Mouse (Mus musculus) E14TG2a.4 (cell line): ENCODE data around the gene Sdhc.

Experiments used
- CTCF ChIP-seq: conservative IDR thresholded peaks from 2 replicates; pipeline ENCODE4 v1.5.1; 2014; ENCODE audit warnings: low read length
- POU5F1 ChIP-seq: IDR thresholded peaks from 2 replicates; pipeline ENCODE4 v1.6.1; 2014; ENCODE audit warnings: low read length, borderline replicate concordance

GRCm38 (mm10) chr1:171193911-171194830 lies 43.8 kb upstream of the Sdhc start:
- TF ChIP-seq CTCF = no peak
- no peak for TF ChIP-seq POU5F1
